Mouse (Mus musculus) bone marrow, adult 2 months (tissue): Measurements from ENCODE around the gene Cbln1.

ENCODE experiments used
- CTCF ChIP-seq: fragments of 200-500 bp; IDR thresholded peaks from 2 replicates; pipeline ENCODE4 v1.5.1; 2011; ENCODE audit warnings: low read length, control low read depth; ENCODE audit not compliant: control insufficient read depth, insufficient read depth
- POLR2A ChIP-seq: fragments of 200-500 bp; IDR thresholded peaks from 2 replicates; pipeline ENCODE4 v1.6.1; 2011; ENCODE audit warnings: low read depth, mild to moderate bottlenecking, control low read depth, low read length, borderline replicate concordance; ENCODE audit not compliant: control insufficient read depth

- TF ChIP-seq CTCF (no peak), POLR2A (no peak)
Measured at GRCm38 (mm10) chr8:87496511-87496910, 24.1 kb upstream of the Cbln1 start.
